Mouse (Mus musculus) thymus, postnatal 4 days (tissue): ENCODE measurements at regions not wholly inside any gene's neighbourhood (a gene's known extent, or its start where the extent isn't known, plus 50 kb on each side); places are given as distances from the start of the nearest gene placed in this dataset.

Experiments used
- DNase-seq: peaks from one replicate; pipeline ENCODE4 v3.0.0; 2021

DNA sequence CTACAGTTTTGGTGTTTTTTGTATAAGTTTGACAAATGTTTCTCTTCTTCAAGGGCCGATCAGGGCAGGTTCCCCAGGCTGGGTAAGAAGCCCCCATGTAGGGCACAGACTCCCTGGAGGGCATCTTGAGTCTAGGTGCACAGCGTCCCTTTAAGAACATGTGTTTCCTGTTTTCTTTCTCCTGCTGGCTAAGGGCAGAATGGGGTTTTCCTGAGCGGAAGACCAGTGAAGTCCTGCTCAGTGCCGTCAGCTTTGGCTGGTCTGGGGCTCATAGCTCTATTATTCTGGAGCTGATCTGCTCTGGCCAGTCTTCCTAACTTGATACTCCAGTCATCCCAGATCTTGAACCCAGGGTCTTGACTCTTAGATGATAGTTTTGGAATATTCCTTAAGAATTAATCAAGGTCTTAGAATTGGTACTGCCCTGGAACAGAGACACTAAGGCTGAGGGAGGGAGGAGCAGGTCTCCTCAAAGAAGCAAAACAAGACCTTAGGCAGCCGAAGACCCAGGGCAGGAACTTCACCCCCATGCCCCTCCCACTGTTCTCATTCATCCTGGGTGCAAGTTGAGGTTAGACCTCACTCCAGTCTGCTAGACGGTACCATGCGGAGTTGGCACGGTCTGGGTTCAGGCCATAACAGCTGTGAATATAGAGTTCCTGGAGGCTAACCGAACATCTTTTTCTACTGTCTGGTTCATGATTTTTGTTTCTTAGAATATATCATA, 70.8 kb upstream of the Haao start:
- no peak for DNase-seq

DNA sequence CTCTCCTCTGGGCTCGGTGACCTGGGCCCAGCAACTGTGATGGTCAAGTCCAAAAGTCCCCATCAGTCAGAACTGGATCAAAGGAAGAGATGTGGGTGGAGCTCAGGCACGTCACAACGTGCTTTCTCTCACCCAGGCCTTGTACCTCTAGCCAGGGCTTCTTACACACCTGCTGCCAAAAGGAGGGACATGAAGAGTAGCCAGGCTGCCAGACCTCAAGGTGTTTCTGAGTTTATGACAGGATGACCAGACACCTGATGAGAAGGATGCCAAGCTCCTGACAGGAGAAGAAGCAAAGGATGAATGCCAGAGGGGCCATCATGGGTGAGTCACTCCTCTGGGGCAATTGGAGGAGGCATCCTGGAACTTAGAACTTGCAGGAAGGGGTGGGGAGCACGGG, 70.0 kb upstream of the Haao start:
- DNase-seq: no peak

DNA sequence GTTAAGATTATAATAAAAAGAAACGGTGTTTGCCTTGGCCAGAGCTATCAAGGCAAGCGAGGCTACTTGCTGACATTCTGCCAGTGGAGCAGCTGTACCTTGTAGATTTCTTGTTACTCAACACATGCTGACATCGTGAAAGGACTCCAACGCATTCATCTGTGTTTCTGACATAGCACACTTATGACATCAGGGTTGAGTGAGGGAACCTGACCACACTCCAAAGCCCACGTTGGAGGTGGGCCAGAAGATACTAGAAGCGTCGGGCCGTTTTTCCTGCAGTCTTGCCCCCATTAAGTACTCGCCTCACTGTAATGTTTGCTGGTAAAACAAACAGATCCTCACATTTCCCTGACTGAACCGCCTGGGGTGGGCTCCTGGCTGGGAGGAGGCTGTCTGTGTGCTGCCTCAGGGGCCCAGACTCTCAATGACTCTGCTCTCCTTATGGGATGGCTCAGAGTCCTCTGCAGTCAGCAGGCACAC, 69.0 kb upstream of the Haao start:
- no peak for DNase-seq

DNA sequence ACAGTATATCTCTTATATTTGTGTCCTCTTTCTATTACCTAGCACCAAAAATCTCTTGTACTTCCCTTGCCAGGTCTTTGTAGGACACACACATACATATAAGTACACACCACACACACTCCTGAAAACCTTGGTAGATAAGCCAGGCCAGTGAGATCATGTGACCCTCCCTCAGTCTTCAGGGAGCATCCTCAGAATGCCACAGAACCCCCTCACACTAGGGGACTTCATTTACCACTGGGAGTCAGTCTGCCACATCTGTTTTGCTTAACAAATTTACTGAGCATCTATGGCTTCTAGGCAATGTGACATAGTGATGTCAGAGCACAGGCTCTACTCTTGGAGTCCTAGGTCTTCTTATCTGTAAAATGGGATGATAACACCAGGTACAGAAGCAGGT, 67.3 kb upstream of the Haao start:
- no peak for DNase-seq

DNA sequence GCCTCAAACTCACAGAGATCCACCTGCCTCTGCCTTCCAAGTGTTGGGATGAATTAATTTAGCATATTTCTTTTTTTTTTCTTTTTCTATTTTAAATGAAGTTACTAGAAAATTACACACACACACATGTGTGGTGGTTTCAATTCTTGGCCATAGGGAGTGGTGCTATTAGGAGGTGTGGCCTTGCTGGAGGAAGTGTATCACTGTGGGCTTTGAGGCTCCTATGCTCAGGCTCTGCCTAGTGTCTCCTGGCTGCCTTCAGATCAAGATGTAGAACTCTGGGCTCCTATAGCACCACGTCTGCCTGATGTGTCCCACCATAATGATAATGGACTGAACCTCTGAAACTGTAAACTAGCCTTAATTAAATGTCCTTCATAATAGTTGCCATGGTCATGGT, 66.8 kb upstream of the Haao start:
- no peak for DNase-seq

DNA sequence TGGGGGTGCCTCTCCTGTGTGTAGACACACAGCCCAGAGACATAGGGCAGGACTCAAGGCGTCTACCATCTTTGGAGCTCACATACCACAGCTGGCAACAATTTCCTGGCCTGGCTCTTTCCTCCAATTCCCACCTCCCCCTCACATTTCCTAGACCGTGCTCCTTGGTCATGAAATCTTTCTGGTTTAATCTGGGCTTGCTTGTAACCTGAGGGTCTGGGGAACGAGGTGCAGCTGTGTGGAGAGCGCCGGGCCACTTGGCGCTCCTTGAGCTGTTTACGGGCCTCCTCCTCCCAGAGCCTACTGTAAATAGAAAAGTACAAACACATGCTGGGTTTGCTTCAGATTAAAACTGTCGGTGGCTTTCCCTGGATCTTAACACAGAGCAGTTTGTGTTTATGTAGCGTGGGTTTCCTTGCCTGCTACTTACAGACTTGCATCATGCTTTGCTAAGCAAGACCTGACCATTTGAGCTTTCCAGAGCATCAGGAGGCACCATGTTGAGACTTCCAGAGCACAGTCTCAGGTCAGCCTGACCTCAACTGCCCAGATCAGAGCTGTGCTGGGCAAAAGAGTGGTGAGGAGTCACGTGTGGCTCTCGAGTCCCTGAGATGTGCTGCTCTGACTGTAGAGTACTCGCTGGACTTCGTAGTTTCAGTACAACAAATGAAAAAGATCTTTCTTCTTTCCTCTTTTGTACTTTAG, 66.1 kb upstream of the Haao start:
- DNase-seq: no peak

DNA sequence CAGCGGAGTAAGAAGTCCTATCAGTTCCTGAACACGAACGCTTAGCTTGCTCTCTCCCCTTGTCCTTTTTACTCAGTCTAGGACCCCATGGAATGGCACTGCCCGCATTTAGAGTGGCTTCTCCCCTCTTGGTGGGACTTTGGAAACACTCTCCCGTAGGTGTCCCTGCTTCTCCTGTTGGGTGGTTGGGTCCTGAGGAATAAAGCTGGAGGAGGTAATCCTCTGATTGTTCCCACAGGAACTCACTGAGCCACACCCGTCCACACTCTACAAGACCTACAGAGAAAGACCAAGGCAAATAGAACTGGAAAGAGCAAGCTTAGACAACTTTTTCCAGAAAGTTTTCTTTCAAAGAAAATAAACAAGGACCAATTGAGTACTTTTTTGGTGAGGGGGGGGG, 64.7 kb upstream of the Haao start:
- no peak for DNase-seq

DNA sequence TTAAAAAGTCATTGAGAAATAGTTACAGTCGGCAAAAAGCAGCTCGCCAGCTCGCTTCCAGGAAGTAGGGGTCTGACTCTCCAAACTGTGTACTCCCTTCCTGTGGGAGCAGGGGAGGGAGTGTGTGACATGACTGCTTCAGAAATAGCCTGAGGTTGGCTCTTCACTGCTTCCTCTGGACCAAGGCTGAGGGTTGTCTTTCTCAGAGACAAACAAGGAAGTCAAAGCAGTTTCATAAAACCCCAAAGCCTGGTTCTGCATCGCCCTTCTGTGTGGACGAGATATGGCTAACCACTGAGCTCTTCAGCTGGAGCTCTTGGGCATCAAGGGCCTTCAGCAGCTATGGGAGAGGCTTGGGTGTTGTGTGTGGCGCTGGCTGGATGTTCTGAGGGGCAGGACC, 61.0 kb upstream of the Haao start:
- DNase-seq: no peak

DNA sequence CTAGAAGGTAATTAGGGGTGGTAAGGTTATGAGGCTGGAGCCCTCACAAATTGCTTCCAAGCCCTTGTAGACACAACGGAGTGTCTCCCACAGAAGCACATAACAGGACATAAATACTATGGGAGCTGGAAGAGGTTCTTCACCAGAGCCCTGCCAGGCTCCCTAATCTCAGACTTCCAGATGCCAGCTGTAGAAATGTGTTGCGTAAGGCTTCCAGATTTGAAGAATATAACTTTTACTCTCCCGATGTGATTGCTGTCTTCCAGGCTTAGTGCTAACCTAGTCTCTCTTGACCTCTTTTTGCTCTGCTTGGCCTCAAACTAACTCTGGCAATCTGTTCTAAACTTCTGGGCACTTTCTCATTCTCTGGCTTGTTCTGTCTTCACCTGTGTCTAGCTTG, 59.8 kb upstream of the Haao start:
- DNase-seq: no peak

DNA sequence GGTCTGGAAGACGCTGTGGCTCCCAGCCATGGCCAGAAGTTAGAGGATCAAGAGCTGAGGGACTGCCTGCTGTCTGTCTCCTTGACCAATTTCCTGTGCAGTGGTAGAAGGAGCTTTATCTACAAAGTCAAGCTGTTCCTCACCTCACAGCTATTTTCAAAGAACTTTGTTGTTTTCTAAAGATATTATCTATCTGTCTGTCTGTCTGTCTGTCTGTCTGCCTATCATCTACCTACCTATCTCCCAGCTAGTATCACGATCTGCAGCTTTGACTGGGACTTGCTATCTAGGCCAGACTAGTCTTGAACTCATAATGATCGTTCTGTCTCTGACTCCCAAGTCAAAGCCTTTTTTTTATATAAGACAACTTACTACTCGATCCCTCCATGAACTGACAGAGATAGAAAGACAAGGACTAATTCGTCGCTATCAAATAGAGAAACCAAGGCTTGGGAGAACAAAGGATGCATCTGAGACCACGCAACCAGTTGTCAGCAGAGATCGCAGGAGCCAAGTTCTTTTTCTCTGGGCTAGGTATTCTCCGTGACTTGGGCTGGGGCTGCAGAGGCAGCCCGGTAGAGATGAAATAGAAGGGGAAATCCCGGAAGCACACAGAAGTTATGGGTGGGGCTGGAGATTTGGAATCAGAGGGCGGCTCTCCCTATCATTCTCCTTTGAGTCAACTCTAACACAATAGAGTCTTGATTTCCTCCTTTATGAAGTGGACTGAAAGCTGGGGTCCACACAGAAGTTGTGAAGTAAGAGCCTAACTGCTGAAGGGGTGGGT, 59.2 kb upstream of the Haao start:
- no peak for DNase-seq

DNA sequence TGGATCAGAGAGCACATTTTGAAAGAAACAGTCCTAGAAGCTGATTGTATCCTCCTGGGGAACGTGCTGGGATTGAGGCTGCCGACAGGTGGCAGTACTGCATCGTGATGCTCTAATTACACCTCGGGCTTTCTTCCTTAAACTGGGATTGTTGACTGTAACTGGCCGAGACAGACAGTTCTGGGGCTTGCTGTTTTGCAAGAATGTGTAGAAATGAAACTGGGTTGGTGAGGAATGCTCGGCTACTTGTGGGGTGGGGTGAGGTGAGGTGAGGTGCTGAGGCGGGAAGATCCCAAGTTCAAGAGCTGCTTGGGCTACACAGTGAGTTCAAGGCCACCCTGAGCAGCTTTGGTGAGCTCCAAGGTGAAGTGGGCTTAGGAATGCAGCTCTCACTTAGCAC, 55.7 kb upstream of the Haao start:
- DNase-seq: peak; percentile 85

DNA sequence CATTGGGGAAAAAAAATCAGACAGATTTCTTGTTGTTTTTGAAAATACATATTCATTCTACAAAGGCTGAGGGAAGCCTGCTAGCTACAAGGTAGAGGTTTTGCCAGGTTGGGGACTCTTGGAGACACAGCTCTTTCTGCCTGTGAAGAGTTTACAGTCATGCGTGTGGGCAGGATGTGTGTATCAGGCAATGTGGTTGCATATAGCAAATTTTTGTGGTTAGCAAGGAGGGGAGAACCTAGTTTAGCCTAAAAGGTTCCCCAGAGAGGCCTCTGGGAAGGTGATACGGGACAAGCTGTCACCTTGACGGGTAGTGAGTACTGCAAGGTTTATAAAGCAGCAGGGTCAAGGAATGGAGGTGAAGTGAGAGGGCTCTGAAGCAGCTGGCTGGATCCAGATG, 54.8 kb upstream of the Haao start:
- DNase-seq: peak; percentile 29

DNA sequence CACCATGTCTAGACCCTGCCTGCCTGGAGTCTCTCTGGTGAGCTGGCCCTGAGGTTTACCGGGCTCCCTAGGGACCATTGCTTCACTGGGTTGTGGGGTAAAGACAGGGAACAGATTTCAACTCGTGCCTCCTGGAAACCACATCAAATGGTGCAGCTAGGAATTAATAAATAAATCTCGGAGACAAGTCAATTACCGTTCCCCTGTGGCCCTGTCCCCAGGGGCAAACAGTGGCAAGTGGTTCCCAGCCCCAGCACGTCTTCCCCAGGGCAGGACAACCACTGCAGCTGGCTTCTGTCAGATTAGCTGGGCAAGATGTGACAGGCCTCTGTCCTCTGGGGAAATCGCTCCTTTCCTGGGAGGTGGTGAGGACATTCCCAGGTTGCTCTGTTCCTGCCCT, 54.3 kb upstream of the Haao start:
- no peak for DNase-seq

DNA sequence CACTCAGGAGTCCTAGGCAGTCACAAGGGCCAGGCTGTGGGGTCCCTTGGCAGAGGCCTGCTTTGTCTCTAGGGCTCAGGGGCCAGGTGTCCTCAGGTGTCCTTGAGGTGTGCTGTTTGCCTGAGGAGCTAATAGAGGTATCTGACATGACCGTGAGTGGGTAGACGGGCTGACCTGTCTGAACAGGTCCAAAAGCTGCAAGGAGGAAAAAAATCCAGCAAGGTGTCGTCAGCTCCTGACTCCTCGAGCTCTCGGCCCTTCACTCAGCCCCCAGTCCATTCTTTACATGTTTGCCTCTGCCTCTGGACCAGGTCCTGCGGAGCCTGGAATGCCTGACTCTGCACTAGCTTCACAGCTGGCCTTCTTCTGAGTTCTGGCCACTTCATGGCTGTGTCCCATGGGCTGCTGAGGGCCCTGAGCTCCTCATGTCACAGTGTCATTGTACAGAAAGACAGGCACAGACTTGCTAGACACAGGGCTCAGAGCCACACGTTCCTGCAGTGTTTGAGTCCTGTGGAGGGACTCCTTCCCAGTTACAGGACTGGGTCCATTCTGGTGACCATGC, 51.9 kb upstream of the Haao start:
- no peak for DNase-seq

DNA sequence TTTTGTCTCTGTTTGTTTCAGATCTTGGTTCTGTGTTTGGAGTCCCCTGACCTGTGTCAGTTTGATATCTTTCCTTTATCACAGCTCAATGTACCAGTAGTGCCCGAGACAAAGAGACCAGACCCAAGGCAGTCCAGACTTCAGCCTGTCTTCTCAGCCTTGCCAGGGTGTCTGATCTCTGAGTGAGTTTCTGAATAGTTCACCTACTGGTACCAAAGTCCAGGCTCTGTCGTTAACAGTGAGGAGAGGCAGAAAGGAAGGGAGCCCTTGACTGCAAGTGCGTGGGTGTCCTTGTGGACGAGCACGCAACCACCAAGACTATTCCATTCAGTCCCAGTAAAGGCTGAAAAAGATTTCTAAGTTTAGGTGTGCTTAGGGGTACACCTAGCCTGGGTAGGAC, 50.8 kb upstream of the Haao start:
- no peak for DNase-seq
